Mouse (Mus musculus) myocyte (in vitro differentiated cells): Measurements from ENCODE around the gene Rdx.

Source experiments
- CEBPB ChIP-seq: IDR thresholded peaks from 2 replicates; pipeline ENCODE4 v1.6.1; 2011; ENCODE audit warnings: mild to moderate bottlenecking, moderate library complexity; ENCODE audit not compliant: poor library complexity, insufficient read depth, severe bottlenecking
- E2F4 ChIP-seq: IDR thresholded peaks from one replicate; pipeline ENCODE4 v1.6.1; 2011; ENCODE audit warnings: mild to moderate bottlenecking, control low read depth, moderate library complexity; ENCODE audit not compliant: insufficient read depth
- MAX ChIP-seq: IDR thresholded peaks from one replicate; pipeline ENCODE4 v1.6.1; 2011; ENCODE audit warnings: low read depth, mild to moderate bottlenecking, control low read depth
- MYOD1 ChIP-seq, 3 experiments: IDR thresholded peaks; one replicate each; pipeline ENCODE4 v1.6.1; 2011; ENCODE audit warnings: control low read depth in 2 of 3, low read depth in 2 of 3, mild to moderate bottlenecking in 2 of 3, moderate library complexity in 1 of 3; ENCODE audit not compliant: insufficient read length in 2 of 3, control insufficient read depth in 1 of 3
- MYOG ChIP-seq, 3 experiments: IDR thresholded peaks; one replicate each; pipeline ENCODE4 v1.6.1; 2011; ENCODE audit warnings: control low read depth in 2 of 3, low read depth in 2 of 3, mild to moderate bottlenecking in 2 of 3; ENCODE audit not compliant: insufficient read length in 2 of 3, control insufficient read depth in 1 of 3, insufficient read depth in 1 of 3
- POLR2A ChIP-seq: IDR thresholded peaks from one replicate; pipeline ENCODE4 v1.6.1; 2011; ENCODE audit warnings: low read depth, mild to moderate bottlenecking, control low read depth, moderate library complexity; ENCODE audit not compliant: insufficient read length
- POLR2AphosphoS2 ChIP-seq: IDR thresholded peaks from one replicate; pipeline ENCODE4 v1.6.1; 2011; ENCODE audit warnings: low read depth, control low read depth; ENCODE audit not compliant: insufficient read length
- SRF ChIP-seq: IDR thresholded peaks from one replicate; pipeline ENCODE4 v1.6.1; 2011; ENCODE audit warnings: low read depth; ENCODE audit not compliant: control insufficient read depth, insufficient read length
- TCF12 ChIP-seq: IDR thresholded peaks from one replicate; pipeline ENCODE4 v1.6.1; 2011; ENCODE audit warnings: mild to moderate bottlenecking, control low read depth; ENCODE audit not compliant: poor library complexity, insufficient read depth, severe bottlenecking
- TCF3 ChIP-seq: IDR thresholded peaks from one replicate; pipeline ENCODE4 v1.6.1; 2011; ENCODE audit warnings: low read depth, control low read depth; ENCODE audit not compliant: insufficient read length
- USF1 ChIP-seq: IDR thresholded peaks from one replicate; pipeline ENCODE4 v1.6.1; 2011; ENCODE audit warnings: low read depth, mild to moderate bottlenecking, control low read depth, moderate library complexity

DNA sequence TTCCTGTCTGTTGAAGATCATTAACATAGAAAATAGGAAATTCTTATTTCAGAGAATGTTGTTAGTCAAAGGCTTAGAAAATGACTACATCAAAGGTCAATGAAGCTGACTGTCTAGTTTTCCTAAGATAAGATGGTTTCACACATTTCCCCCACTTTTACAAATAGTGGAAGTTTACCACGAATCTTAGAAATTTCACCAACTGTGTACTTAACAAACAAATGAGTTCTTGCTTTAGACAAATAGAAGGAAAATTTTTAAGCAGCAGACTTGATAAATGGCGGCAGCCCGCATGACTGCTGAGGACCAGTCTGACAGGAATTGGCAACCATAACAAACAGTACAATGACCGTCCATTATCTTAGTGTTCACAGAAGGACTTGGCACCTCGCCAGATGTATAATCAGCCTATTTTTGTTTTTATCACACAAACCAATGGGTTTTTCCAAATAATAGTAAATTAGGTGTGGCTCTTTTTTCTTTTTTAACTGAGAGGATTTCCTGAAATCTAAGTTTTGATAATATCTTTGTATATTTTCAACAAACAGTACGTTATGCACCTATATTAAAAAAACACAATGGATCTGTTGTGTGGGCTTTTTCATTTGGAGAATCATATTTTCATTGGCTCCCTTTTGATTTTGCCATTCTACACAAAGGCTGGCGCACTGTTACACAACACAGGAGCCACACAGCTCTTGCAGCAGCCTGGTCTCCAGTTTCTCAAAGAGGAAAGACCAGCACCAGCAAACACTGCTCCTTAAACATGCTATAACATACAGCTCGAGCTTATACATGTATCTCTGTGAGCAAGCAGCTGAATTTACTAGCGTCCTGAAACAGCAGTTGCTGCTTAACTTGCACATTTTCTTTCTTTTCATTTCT lies 18.2 kb upstream of the Rdx start:
- TF ChIP-seq POLR2A (no peak), POLR2AphosphoS2 (no peak), USF1 (no peak), MAX (no peak), TCF12 (no peak), SRF (no peak), CEBPB (no peak), E2F4 (no peak), MYOG (IDR thresholded peaks at IDR 0.05; ENCODE audit: control insufficient read depth in 1 of 3, insufficient read depth in 1 of 3, insufficient read length in 2 of 3, low read depth in 2 of 3) (no peak), TCF3 (no peak), MYOD1 (IDR thresholded peaks at IDR 0.05; ENCODE audit: control insufficient read depth in 1 of 3, insufficient read length in 2 of 3, low read depth in 2 of 3) (no peak)
